Mouse (Mus musculus): ENCODE results near the gene Rora.

DNA sequence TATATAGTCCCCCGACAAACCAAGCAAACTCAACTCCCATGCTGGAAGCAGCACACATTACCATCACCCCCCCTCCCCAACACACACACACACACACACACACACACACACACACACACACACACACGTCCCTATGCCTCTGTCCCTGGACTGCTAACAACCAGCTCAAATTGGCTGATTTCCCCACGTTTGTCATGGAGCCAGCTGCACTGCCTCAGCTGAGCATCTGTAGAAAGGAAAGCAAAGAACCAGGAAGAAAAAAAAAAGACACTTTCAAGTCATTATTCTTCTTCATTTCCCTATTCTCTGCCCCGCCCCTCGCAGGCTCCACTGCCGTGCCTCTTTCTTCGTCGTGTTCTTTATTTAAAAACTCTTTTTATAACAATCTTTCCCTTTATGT, 235.1 kb downstream of the Rora start:
- TF ChIP-seq CTCF (IDR thresholded peaks at IDR 0.05; ENCODE audit: control insufficient read depth, insufficient read depth, insufficient replicate concordance, low read depth, low read length) (no peak), POLR2A (IDR thresholded peaks at IDR 0.05; ENCODE audit: control insufficient read depth, low read depth, low read length) (no peak)
